Mouse (Mus musculus): ENCODE data around the gene Tstd1.
A peak's percentile ranks its signal among the peaks of the same experiment; 100 is the strongest.

The Tstd1 gene

DNA sequence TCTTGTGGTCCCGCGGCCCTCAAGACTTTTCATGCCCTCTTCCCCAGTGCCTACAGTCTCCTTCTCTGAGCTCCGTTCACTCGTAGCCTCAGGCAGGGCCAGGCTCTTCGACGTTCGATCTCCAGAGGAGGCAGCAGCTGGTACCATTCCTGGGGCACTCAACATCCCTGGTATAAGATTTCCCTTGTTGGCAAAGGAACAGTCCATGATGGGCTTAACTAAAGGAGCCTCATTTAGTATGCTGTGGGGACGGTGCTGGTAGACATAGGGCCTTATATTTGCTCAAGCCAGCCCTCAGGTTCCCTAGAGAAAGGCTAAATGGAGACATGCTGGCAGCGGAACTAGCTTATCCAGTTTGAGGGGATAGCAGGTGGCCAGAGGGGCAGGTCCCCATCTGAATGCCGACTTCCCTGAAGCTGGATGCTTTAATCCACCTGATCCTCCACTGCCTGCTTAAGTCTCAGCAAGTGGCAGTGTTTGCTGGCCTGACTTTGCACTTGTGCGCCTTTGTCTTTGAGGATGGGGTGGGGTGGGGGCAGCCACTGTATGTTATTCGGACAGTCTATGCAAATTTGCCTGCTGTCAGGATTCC, 715 bp downstream of the Tstd1 start:
- DNase-seq (ENCODE audit: low spot score), result no peak

DNA sequence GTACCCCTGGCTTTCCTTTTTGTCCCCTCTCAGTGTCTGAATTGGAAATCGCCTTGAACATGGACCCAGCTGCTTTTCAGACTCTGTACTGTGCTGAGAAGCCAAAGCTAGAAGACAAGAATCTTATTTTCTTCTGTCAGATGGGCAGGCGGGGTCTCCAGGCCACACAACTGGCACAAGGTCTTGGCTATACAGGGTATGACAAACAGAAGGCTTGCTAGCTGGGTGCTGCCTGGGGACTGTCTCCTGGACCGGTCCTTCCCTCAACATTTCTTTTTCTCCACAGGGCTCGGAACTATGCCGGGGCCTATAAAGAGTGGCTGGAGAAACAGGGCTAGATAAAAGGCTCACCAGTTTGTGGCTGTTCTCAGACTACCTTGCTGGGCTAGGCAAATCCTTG, 1.2 kb downstream of the Tstd1 start:
- no peak for DNase-seq (ENCODE audit: low spot score)

DNA sequence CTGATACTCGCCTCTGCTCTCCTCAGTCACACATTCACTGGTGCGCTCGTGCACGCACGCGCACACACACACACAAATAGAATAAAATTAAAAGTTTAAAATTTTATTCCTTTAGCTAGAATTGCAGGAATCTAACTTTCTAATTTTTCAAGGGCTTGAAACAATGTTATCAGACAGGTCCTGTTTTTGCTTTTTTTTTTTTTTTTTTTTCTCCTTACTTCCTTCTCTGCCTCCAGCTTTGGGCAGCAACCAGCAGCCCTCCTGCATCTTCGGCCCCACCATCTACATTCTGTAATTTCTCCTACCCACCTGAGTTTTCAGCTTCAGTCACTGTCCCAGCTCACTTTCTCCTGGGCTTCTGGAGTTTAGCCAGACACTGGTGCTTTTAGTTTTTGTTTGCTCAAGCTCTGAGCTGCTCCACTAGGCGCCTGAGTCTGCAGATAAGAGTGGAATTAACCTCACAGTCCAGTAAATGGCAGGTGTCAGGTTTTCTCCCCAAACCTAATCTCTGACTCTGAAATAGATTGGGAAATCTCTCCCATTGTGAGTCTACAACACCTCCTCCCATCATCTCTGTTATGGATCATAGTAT, 3.9 kb downstream of the Tstd1 start:
- peak; percentile 47 for DNase-seq (ENCODE audit: low spot score)

DNA sequence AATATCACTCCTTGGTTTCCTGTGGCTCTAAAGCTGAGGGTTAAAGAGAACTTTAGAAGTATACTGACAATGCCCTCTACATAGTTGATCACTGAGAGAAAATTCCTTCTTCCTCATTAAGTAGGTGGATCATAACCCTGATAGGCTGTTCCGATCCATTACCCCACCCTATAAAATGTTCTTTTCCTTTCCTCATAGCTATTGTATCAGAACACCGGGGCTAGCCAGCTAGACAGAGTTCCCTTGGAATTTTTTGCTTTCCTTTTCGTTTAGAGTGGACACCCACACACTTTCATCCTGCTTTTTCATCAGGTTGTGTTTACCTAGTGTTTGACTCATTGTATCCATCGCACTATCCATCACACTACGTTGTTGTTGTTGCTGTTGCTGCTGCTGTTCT, 6.0 kb downstream of the Tstd1 start:
- DNase-seq (ENCODE audit: low spot score), result no peak

DNA sequence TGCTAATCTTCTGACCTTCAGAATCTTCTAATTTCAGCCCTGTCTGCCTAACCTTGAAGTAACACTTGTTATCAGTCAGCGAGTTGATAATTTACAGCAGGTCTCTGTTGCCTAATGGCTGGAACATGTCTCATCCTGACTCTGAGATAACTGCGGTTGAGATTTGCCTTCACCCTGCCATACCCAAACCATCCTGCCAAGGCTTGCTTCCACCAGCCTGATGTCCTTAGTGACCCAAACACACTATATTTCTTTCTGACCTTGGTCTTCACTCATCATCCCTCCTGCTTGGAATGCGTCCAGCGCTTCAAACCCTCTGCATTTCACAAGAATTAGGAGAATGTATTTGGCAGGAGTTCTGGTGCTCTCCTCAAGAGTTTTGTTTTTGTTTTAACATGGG, 6.5 kb downstream of the Tstd1 start:
- DNase-seq (ENCODE audit: low spot score), result no peak

DNA sequence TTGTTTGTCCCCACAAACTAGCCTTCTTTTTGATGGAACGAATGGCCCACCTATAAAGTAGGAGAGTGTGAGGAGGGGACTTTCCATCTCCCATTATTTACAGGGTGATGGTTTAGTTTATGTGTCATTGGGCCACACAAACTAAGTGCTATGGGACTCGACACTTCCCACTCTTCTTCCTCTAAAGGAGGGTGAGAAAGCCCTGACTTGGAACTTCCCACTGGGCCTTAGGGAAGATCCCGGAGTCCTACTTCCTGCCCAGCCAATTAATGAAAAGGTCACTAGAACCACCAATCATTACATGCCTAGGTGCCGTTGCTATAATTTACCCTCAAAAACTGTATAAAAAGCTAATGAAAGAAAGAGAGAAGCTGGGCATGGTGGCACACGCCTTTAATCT, 13.5 kb downstream of the Tstd1 start:
- DNase-seq (ENCODE audit: low spot score), result no peak

DNA sequence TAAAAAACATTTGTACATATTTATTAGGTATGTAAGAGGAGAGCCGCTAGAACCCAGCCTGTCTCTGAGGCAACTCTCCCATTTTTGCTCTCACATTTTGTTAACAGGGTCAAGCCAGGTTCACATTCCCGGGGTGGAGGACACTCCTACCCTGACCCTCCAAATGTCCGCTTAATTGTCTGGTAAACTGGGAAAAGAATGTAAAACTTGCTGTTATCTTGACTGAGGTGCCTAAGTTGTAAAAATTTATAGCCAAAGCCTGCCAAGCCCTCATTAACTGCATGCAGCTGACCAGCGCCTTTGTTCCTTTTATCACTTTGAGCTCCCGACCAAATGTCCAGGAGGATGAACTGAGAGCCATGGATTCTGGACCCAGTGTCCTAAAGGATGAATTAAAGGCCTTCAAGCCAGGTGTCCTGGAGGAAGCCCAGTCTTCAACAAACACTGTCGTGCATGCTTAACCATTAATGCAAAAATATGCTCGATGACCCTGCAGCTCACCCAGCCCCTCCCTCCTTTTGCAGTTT, 16.7 kb downstream of the Tstd1 start:
- no peak for DNase-seq (ENCODE audit: low spot score)

DNA sequence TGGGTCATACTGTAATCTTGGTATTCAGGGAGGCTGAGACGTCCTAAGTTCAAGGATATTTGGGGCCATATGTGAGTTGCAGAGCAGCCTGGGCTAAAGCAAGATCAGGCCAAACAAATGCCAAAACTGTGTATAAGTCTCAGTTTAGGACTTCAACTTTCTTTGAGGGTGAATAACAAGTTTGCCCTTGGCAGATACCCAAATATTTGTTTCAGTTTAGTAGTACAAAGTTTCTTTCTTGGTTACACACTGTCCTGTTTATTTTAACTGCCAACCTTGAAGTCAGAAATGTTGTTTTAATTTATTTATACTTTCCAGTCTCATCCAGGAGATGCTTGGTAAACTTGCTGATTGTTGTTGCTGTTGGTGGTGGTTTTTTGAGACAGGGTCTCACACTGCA, 17.3 kb downstream of the Tstd1 start:
- no peak for DNase-seq (ENCODE audit: low spot score)

DNA sequence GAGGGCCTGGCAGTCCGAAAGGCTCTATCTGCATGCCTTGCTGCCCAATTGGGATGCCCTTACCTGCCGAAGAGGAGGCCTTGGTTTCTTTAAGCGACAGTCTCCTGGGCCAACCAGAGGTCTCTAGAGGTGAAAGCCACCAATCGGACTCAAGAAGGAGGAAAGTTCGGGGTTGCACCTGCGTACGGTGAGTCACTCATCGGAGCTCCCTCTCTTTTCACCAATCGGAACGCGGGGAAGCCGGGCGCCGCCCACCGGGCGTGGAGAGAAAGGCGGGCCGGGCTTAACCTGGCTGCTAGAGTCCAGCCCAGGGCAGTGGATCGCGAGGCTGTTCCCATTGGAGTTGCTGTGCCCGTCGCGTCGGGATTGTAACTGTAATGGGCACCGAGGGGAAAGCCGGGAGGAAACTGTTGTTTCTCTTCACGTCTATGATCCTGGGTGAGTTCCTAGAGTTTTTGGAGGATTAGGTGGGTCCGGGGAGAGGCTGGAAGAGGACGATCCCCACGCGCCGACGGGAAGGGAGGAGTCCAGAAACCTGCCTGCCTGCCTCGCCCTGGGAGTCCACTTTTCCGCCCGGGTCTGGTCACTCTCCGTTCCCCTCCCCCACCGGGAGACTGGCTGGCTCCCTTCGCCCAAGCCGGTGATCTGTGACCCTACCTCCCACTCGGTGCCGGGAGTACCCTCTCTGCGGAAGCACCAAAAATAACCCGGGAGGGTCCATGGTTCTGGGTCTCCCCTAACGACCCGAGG, 18.8 kb downstream of the Tstd1 start, which contains the start of gene F11r:
F11r (plus strand) TSS at position 272 of the 750 bp plus-strand sequence.
- DNase-seq (ENCODE audit: low spot score), result peak; percentile 95

DNA sequence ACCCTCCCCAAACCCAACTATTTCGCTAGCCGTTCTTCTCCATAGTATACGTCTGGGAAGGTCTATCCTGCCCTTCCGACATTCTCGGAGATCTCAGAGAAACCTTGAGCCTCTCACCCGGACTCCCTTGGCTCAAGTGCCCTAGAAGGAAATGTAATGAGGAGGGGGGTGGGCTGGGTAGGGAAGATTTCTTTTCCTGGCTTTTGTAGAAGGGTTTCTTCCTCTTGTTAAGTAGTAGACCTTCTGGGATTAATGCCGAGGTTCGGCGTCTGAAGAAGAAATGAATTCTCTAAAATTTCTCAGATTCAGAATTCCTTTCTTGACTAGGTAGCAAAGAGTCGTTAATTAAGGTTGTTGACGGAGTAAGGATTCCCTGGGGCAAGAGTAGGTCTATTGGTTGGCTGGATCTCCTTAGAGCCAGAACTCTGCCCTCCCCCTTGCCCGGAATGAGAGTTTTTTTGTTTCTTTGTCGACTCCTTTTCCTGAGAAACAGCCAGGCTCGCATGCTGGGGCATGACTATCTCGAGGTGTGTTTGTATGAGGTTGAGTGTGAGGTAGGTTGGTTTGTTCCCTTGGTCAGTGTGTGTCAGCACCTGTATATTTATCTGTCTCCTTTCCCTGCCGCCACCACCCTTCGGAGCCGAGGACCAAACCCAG, 19.5 kb downstream of the Tstd1 start:
- DNase-seq (ENCODE audit: low spot score), result no peak

DNA sequence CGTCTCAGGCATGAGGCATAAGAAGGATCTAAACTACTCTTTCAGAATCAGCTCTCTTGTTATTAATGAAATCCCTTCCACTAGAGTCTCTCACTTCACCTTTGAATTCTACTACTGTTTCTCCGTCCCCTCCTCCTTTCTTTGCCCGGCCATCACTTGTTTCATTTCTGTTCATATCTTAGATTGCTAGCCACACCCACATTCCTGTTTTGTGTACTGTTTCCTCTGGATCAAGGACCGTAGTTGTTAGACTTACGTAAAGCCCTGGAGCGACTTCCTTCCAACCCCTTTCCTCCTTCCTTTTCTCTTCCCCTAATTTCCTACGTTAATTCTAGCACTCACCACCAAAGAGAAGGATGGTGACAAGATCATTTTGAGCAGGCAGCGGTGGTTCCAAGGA, 20.4 kb downstream of the Tstd1 start:
- peak; percentile 69 for DNase-seq (ENCODE audit: low spot score)

DNA sequence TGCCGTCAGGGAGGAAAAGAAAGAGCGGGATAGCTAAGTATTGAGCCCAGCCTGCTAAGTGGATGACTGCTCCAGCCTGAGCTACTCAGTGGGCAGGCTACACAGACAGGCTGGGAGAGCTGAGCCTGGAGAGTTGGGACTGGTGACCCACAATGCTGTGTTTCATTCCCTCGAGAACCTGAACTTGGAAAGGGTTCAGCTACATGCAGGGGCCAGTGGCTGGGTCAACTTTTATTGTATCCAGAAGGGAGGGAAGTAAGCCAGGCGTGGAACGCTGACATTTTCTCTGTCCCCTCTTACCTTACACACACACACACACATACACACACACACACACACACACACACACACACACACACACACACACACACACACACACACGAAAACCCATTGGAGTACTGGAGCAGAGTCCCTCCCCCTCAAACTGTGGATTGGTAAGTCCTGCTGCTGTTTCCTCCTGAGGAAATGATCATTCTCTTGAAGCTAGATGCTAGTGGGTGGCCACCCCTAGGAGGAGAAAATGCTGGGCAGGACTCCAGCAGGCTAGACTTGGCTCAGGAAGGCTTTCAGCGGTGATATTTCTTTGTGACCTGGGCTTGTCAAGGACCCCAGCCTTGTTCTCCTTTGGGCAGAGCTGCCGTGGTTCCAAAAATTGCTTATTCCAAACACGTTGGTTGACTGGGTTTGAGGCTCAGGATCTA, 21.5 kb downstream of the Tstd1 start:
- DNase-seq (ENCODE audit: low spot score), result peak; percentile 84

DNA sequence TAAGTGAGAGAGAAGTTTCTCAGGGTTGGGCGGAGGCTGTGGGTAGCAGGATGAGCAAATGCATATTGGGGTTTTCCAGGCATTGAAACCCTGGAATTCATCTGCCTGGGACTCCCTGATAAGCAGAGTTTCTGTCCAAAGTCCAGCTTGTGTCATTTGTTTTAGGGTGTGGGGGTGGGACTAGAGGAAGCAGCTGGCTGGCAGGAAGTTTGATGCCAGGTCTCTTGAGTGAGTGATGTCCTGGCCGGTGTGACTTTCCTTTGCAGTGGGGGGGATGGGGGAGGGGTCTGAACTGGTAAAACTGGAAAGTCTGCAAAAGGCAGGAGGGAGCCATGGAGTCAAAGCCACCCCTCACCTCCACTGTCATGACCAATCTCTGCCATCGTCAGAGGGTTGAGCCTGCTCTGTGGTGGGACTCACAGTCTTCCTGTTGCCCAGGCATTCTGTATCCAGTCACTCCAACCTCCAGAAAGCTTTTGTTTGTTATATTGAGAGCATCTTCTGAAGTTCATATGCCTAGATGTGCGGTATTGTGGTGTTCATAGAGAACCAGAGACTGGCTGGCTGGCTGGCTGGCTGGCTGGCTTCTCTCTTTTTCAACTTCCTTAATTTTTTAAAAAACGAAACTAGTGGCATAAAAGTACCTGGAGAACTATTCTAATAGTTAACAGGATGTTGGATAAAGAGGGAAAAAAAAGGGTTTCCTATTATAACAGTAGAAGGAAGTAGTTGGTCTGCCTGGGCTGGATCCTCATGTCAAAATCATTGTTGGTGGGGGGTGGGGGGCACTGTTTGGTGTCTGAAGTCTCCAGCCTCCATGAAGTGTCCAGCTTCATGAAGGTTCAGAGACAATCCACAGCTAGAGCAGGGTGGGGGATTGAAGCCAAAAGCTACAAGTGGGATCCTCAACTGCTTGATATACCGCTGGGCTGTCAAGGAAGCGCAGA, 23.1 kb downstream of the Tstd1 start:
- DNase-seq (ENCODE audit: low spot score), result no peak

DNA sequence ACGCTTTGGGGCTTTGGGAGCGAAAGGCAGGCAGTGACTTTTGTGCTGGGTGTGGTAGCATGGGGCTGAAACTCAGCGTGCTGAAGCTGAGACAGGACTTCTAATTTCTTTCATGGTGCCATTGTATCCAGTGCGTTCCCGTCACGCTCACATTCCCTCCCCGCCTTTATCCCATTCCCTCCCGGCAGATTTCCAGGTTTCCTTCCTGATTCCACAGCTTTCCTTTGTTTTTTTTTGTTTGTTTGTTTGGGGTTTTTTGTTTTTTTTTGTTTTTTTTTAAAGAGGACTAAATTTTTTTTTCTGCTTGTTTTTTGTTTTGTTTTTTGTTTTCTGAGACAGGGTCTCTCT, 23.7 kb downstream of the Tstd1 start:
- DNase-seq (ENCODE audit: low spot score), result no peak

DNA sequence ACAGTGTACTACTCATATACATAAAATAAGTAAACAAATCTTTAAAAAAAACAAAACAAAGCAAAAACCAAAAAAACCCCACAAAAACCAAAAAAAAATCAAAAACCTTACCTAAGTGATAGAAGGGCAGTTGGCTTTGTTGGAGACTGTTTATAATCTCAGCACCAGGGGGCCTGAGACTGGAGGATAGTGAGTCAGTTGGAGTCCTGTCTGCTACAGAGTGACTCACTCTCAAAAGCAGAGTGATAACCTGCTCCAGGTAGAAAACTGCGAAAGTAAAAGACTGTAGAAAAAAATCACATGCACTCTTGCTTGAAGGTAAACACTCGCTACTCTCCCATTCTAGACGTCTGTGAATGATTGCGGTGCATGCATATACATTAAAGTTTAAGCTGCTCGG, 26.4 kb downstream of the Tstd1 start:
- no peak for DNase-seq (ENCODE audit: low spot score)

DNA sequence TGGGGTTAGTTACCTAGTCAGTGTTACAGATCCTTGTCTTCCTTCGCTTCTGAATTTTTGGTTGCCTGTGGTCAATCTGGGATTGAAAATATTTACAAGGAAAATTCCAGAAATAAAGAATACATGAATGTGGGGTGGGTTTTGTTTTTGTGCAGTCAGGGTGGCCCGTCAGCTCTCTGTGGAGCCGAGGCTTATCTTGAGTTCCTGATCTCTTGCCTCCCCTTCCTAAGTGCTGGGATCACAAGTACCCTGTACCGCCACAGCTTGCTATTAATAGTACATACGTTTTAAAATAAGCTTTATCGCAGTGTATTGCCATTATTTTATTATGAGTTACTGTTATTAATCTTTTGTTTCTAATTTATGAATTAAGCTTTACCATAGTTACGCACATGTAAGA, 28.2 kb downstream of the Tstd1 start:
- DNase-seq (ENCODE audit: low spot score), result no peak

DNA sequence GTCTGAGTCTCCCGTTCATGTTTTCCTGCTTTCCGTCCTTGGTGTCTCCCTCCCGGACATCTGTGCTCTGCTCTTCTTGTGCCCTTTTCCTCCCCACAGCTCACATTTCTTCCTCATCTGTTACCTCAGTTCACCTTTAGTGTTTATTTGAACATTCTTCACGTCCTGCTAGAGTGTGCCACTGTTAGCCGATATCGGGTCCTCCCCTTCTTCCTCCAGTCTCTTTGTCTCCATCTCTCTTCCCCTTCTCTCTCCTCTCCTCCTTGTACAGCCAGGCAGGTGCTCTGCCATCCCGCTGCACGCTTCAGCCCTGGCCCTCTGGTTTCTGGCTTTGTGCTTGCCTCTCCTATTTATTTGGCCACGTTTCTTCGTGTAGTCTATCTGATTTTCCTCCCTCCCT, 29.0 kb downstream of the Tstd1 start:
- DNase-seq (ENCODE audit: low spot score), result no peak

DNA sequence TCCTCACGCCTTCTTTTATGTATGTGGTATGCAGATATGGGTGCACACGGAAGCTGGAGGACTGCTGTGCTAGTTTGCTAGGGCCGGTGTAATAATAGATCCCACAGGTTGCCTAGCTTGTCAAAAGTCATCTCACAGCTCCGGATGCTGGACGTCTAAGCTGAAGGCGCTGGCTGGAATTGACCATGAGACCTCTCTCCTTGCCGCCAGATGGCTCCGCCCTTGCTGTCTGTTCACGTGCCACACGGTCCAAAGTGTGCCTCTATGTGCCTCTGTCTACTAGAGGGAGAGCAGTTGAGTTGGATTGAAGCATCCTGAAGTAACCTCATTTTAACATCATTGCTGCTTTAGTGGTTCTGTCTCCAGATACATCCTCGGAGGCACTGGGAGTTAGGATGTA, 31.4 kb downstream of the Tstd1 start:
- no peak for DNase-seq (ENCODE audit: low spot score)

DNA sequence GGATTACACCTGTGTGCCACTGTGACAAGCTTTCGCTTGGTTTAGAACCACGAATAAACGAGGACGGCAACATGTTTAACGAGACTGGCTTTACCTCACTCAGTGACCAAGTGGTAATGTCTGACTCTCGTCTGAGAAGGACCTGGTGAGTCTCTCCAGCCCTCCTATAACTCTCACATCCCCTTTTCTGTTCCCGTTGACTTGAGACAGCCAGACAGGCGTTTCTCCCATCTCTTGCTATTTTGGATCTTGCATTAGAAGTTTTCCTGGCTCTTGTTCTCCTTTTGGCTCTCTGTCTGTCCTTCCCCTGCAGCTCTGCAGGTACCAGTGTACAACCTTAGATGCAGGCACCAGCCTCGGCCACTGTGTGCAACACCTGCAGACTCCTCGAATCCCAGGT, 32.3 kb downstream of the Tstd1 start:
- DNase-seq (ENCODE audit: low spot score), result no peak

DNA sequence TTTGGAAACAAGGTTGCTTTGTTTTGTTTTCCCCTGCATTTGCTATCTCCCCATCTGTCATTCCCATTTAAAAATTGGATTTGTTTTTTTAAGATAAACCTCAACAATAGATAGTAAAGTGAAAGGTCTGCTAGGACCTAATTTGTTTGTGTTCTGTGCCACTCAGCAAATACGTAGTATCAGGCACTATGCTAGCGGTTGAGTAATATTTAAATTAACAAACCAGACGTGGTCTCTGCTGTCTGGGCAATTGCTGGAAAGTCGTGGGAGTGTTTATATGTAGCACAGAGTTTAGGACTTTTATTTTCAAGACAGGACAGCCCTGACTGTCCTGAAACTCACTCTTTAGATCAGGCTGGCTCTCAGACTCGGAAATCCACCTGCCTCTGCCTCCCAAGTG, 33.9 kb downstream of the Tstd1 start:
- DNase-seq (ENCODE audit: low spot score), result no peak

DNA sequence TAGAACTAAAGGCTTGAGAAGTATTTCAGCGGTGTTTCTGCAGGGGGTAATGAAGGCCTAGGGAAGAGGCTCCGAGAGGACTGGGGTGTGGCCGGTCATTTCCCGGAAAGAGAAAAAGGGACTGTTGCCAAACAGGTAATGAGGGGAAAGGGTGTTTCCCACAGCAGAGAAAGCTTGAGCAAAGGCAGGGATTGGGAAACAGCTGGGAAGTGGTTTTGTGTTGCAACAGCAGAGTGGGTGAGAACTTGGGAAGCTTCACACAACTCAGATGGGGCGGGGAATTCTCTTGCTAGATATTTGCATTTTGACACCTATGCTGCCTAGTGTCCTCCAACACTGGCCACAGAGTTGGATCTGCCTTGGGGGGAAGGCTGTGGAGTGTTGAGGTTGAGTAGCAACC, 34.3 kb downstream of the Tstd1 start:
- peak; percentile 56 for DNase-seq (ENCODE audit: low spot score)

Data from lung, postnatal 25 days (tissue).